Mouse (Mus musculus) CH12.LX (cell line): ENCODE measurements around the gene Sik3. TPM values are rescaled to one million over a fixed set of nuclear protein-coding genes. Genes with fewer than 3 reads are reported as not detected.

Experiments
- DNase-seq: peaks from one replicate; pipeline ENCODE4 v3.0.0-alpha.2; 2013; ENCODE audit errors: extremely low read depth
- H3K27ac ChIP-seq: 2 replicates; pipeline ENCODE4 v1.5.1; 2012; ENCODE audit warnings: low read depth, mild to moderate bottlenecking, control low read depth, moderate library complexity; ENCODE audit not compliant: insufficient read depth
- H3K27me3 ChIP-seq: replicated peaks from 2 replicates; pipeline ENCODE3; 2012; ENCODE audit warnings: inconsistent platforms
- H3K36me3 ChIP-seq, 2 experiments: replicated peaks in 1 of 2; 2 replicates each; pipeline versions ENCODE3 to v1.6.1; 2012; ENCODE audit warnings: inconsistent platforms in 1 of 2, low read length in 1 of 2, mild to moderate bottlenecking in 1 of 2, mixed read lengths in 1 of 2, moderate library complexity in 1 of 2; ENCODE audit not compliant: control insufficient read depth in 1 of 2, insufficient read depth in 1 of 2
- H3K4me1 ChIP-seq, 2 experiments: 2 replicates each; pipeline ENCODE4 v1.6.1; 2012; ENCODE audit warnings: inconsistent platforms in 1 of 2, moderate library complexity in 1 of 2; ENCODE audit not compliant: insufficient read depth in 2 of 2, control insufficient read depth in 1 of 2
- H3K4me2 ChIP-seq: 2 replicates; pipeline ENCODE4 v1.6.1; 2012; ENCODE audit warnings: low read depth, mild to moderate bottlenecking, control low read depth; ENCODE audit not compliant: poor library complexity, insufficient read depth, severe bottlenecking
- H3K4me3 ChIP-seq, 3 experiments: fragments of 150-350 bp in 1 of 3; sonication (generic) in 1 of 3; replicated peaks in 1 of 3; 2 replicates each; pipeline versions ENCODE3 to v1.5.1; 2011 to 2012; ENCODE audit warnings: low read depth in 2 of 3, low read length in 2 of 3, mild to moderate bottlenecking in 2 of 3, moderate library complexity in 2 of 3, control low read depth in 1 of 3, improper control_type of control experiment in 1 of 3, inconsistent platforms in 1 of 3, mixed read lengths in 1 of 3; ENCODE audit not compliant: poor library complexity in 1 of 3
- H3K79me2 ChIP-seq: replicated peaks from 2 replicates; pipeline ENCODE4 v1.6.1; 2012; ENCODE audit warnings: mild to moderate bottlenecking, moderate library complexity; ENCODE audit not compliant: control insufficient read depth, poor library complexity, insufficient read depth, severe bottlenecking; ENCODE audit errors: extremely low read depth
- H3K9ac ChIP-seq: 2 replicates; pipeline ENCODE4 v1.6.1; 2012; ENCODE audit warnings: low read depth, mild to moderate bottlenecking, control low read depth, moderate library complexity; ENCODE audit not compliant: insufficient read depth
- H3K9me3 ChIP-seq: replicated peaks from 2 replicates; pipeline ENCODE3; 2012; ENCODE audit warnings: low read length, inconsistent platforms, mixed read lengths
- BHLHE40 ChIP-seq: IDR thresholded peaks from 2 replicates; pipeline ENCODE4 v1.6.1; 2011; ENCODE audit warnings: mild to moderate bottlenecking, low read depth, low read length, improper control_type of control experiment
- CHD1 ChIP-seq: IDR thresholded peaks from 2 replicates; pipeline ENCODE4 v1.6.1; 2012; ENCODE audit warnings: low read depth, low read length, improper control_type of control experiment, inconsistent platforms
- CHD2 ChIP-seq: IDR thresholded peaks from 2 replicates; pipeline ENCODE4 v1.6.1; 2011; ENCODE audit warnings: low read length, improper control_type of control experiment
- CTCF ChIP-seq, 2 experiments: IDR thresholded peaks in 1 of 2; conservative IDR thresholded peaks in 1 of 2; 2 replicates each; pipeline ENCODE4 v1.5.1; 2011 to 2012; ENCODE audit warnings: low read depth in 2 of 2, low read length in 2 of 2, improper control_type of control experiment in 1 of 2, inconsistent platforms in 1 of 2, mild to moderate bottlenecking in 1 of 2, moderate library complexity in 1 of 2
- EP300 ChIP-seq: IDR thresholded peaks from 2 replicates; pipeline ENCODE4 v1.6.1; 2011; ENCODE audit warnings: low read length, improper control_type of control experiment
- ETS1 ChIP-seq: conservative IDR thresholded peaks from 2 replicates; pipeline ENCODE4 v1.6.1; 2012; ENCODE audit warnings: low read depth, mild to moderate bottlenecking, inconsistent platforms, low read length, improper control_type of control experiment, moderate library complexity
- HCFC1 ChIP-seq: IDR thresholded peaks from 2 replicates; pipeline ENCODE4 v1.6.1; 2012; ENCODE audit warnings: low read depth, mild to moderate bottlenecking, inconsistent platforms, low read length, improper control_type of control experiment
- IRF4 ChIP-seq: IDR thresholded peaks from 2 replicates; pipeline ENCODE4 v1.6.1; 2014; ENCODE audit warnings: low read depth, mild to moderate bottlenecking, inconsistent platforms, low read length, improper control_type of control experiment
- JUN ChIP-seq: IDR thresholded peaks from 2 replicates; pipeline ENCODE4 v1.6.1; 2011; ENCODE audit warnings: low read depth, mild to moderate bottlenecking, low read length, improper control_type of control experiment, moderate library complexity; ENCODE audit not compliant: insufficient read depth
- MAFK ChIP-seq: IDR thresholded peaks from 2 replicates; pipeline ENCODE4 v1.6.1; 2011; ENCODE audit warnings: low read length, improper control_type of control experiment; ENCODE audit not compliant: insufficient replicate concordance
- MAX ChIP-seq: IDR thresholded peaks from 2 replicates; pipeline ENCODE4 v1.6.1; 2011; ENCODE audit warnings: low read length, improper control_type of control experiment
- MEF2A ChIP-seq: IDR thresholded peaks from 2 replicates; pipeline ENCODE4 v1.6.1; 2014; ENCODE audit warnings: low read depth, mild to moderate bottlenecking, inconsistent platforms, low read length, improper control_type of control experiment, borderline replicate concordance
- NELFE ChIP-seq: IDR thresholded peaks from 2 replicates; pipeline ENCODE4 v1.6.1; 2011; ENCODE audit warnings: low read depth, low read length, improper control_type of control experiment
- NRF1 ChIP-seq: IDR thresholded peaks from 2 replicates; pipeline ENCODE4 v1.6.1; 2014; ENCODE audit warnings: low read depth, mild to moderate bottlenecking, inconsistent platforms, low read length, improper control_type of control experiment, moderate library complexity
- PAX5 ChIP-seq: IDR thresholded peaks from 2 replicates; pipeline ENCODE4 v1.6.1; 2012; ENCODE audit warnings: low read length, inconsistent platforms, mixed read lengths
- POLR2A ChIP-seq: IDR thresholded peaks from 2 replicates; pipeline ENCODE4 v1.6.1; 2011; ENCODE audit warnings: low read depth, mild to moderate bottlenecking, improper control_type of control experiment, low read length
- RCOR1 ChIP-seq: conservative IDR thresholded peaks from 2 replicates; pipeline ENCODE4 v1.6.1; 2012; ENCODE audit warnings: low read depth, mild to moderate bottlenecking, inconsistent platforms, low read length, improper control_type of control experiment
- SIN3A ChIP-seq: IDR thresholded peaks from 2 replicates; pipeline ENCODE4 v1.6.1; 2012; ENCODE audit warnings: low read length, improper control_type of control experiment, inconsistent platforms
- SMC3 ChIP-seq: IDR thresholded peaks from 2 replicates; pipeline ENCODE4 v1.6.1; 2011; ENCODE audit warnings: low read depth, low read length, improper control_type of control experiment
- TBP ChIP-seq: conservative IDR thresholded peaks from 2 replicates; pipeline ENCODE4 v1.6.1; 2011; ENCODE audit warnings: low read depth, low read length, improper control_type of control experiment
- TCF12 ChIP-seq: IDR thresholded peaks from 2 replicates; pipeline ENCODE4 v1.6.1; 2014; ENCODE audit warnings: low read depth, mild to moderate bottlenecking, inconsistent platforms, low read length, improper control_type of control experiment
- UBTF ChIP-seq: IDR thresholded peaks from 2 replicates; pipeline ENCODE4 v1.6.1; 2012; ENCODE audit warnings: low read depth, mild to moderate bottlenecking, inconsistent platforms, low read length, improper control_type of control experiment, moderate library complexity
- USF2 ChIP-seq: conservative IDR thresholded peaks from 2 replicates; pipeline ENCODE4 v1.6.1; 2011; ENCODE audit warnings: low read depth, low read length, improper control_type of control experiment
- ZC3H11A ChIP-seq: IDR thresholded peaks from 2 replicates; pipeline ENCODE4 v1.6.1; 2012; ENCODE audit warnings: low read depth, mild to moderate bottlenecking, inconsistent platforms, low read length, improper control_type of control experiment
- ZMIZ1 ChIP-seq: IDR thresholded peaks from 2 replicates; pipeline ENCODE4 v1.6.1; 2012; ENCODE audit warnings: low read depth, mild to moderate bottlenecking, inconsistent platforms, low read length, improper control_type of control experiment
- ZNF384 ChIP-seq: IDR thresholded peaks from 2 replicates; pipeline ENCODE4 v1.6.1; 2012; ENCODE audit warnings: low read depth, low read length, improper control_type of control experiment, inconsistent platforms
- dilution Hi-C: fragments of 300-500 bp; cut with MboI; formaldehyde crosslinking; loops from 2 replicates; pipeline ENCODE4 v1.14.3; 2020; ENCODE audit warnings: low sequenced_read_pairs; ENCODE audit not compliant: extremely low pct_unique_long_range_greater_than_20kb, extremely low pct_ligation_motif_present
- in situ Hi-C: fragments of 300-500 bp; cut with MboI; formaldehyde crosslinking; loops from 3 replicates; pipeline ENCODE4 v1.14.3; 2019; ENCODE audit warnings: low sequenced_read_pairs, low pct_ligation_motif_present, low pct_unique_long_range_greater_than_20kb, mixed read lengths
- polyA plus RNA-seq: library from polyadenylated mRNA; unstranded; fragments of >175 nt; gene quantifications from 2 replicates; pipeline ENCODE4 v1.2.1, GENCODE M21; 2012; ENCODE audit warnings: low read depth; ENCODE audit not compliant: insufficient read length
- total RNA-seq, 2 experiments: library from RNA; depleted of rRNA; stranded (reverse); fragments of 300-350 nt in 1 of 2; fragments of >200 nt in 1 of 2; gene quantifications; 2 replicates each; pipeline ENCODE4 v1.2.3; 2012 to 2014

Sik3 gene
- total and polyA plus RNA-seq, 3 experiments = 14.9 to 29.8 (median 21.4) TPM

- TF ChIP-seq TBP (no peak), ETS1 (peak; percentile 94), ZMIZ1 (no peak), IRF4 (no peak)
- TF ChIP-seq, all 38 proteins: peak for 6
These were observed 70.9 kb downstream of the Sik3 start (continued) for GRCm38 (mm10) chr9:46083490-46083893.

GRCm38 (mm10) chr9:46085898-46086297 lies 73.3 kb downstream of the Sik3 start:
- Histone ChIP-seq H3K4me3 (no peak overlapping the region), H3K79me2 (peaks cover 5% of the 10 kb centered on the region), H3K36me3 (peaks cover 0 to 31% of the 10 kb centered on the region in 2 experiments), H3K4me1 (peaks cover 4 to 50% of the 10 kb centered on the region in 2 experiments; a peak in 3 of 4 replicates), H3K9ac (no peak overlapping the region), H3K27me3 (no peaks in the 10 kb centered on the region), H3K4me2 (no peak overlapping the region), H3K9me3 (no peaks in the 10 kb centered on the region), H3K27ac (no peak overlapping the region)
- in situ Hi-C loops = no loop called here
- dilution Hi-C loops = no loop called here
- DNase-seq = no peak
- no peak for TF ChIP-seq ZNF384
- TF ChIP-seq RCOR1 = no peak
- no peak for TF ChIP-seq CHD2
- TF ChIP-seq IRF4 = no peak
- no peak for TF ChIP-seq ZC3H11A
- TF ChIP-seq USF2 = no peak
- TF ChIP-seq BHLHE40 = no peak
- no peak for TF ChIP-seq ETS1
- TF ChIP-seq SMC3 = no peak
- TF ChIP-seq NRF1 = no peak
- no peak for TF ChIP-seq NELFE
- no peak for TF ChIP-seq POLR2A
- no peak for TF ChIP-seq TBP
- TF ChIP-seq MAFK = no peak
- TF ChIP-seq TCF12 = no peak
- no peak for TF ChIP-seq CTCF (conservative IDR thresholded peaks at IDR 0.05 in 1 of 2, IDR thresholded peaks at IDR 0.05 in 1 of 2; ENCODE audit: low read depth in 2 of 2, low read length in 2 of 2)
- no peak for TF ChIP-seq UBTF
- TF ChIP-seq MAX = no peak
- TF ChIP-seq PAX5 = no peak

GRCm38 (mm10) chr9:46086826-46087225 lies 74.2 kb downstream of the Sik3 start:
- TF ChIP-seq HCFC1 (no peak), MEF2A (no peak), MAFK (no peak), CHD1 (no peak), JUN (no peak), SIN3A (no peak), EP300 (no peak), TBP (no peak), ZNF384 (no peak)
- Histone ChIP-seq H3K4me3 (no peak overlapping the region), H3K36me3 (peaks cover 0 to 31% of the 10 kb centered on the region in 2 experiments), H3K27me3 (no peaks in the 10 kb centered on the region), H3K9ac (no peak overlapping the region), H3K9me3 (no peaks in the 10 kb centered on the region), H3K79me2 (peaks cover 5% of the 10 kb centered on the region), H3K27ac (no peak overlapping the region), H3K4me2 (no peak overlapping the region), H3K4me1 (peaks cover 4 to 52% of the 10 kb centered on the region in 2 experiments; a peak in 3 of 4 replicates)
- DNase-seq = no peak
- dilution Hi-C loops (no loop called here), in situ Hi-C loops (no loop called here)
